Comparison of ENCODE assay signal across 12 mouse cellular contexts in the genomic region with DNA sequence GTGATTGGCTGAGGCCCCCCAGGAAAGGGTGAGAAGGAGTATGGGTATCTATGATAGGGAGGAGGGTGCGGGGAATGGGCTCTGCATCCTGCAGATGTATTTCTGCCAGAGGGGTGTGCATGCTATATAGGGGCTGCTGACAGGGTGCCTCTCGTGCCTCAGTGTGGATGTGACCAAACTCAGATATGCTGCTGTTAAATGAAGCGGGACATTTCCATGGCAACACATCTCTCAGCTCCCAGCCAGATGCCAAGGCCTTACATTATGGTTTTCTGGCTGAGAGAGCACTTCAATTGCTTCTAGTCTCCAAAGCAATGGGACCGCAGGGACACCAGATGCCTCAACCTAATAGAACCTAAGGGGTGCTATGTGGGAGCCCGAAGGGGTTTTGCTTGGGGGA. TPM values are rescaled to one million over a fixed set of nuclear protein-coding genes. Genes with fewer than 3 reads are reported as not detected.
A peak's percentile ranks its signal among the peaks of the same experiment; 100 is the strongest.
DNase-seq lines count a peak whose midpoint lies in the region; ATAC-seq lines count a peak whose summit lies in the region.
"Had no signal": no experiment of that assay in that cellular context is flagged by ENCODE, and none has a peak within 500 bp of the region (broad histone marks: within the 10 kb centered on the region; RNA-seq: fewer than 3 reads in every experiment).

No protein-coding gene starts in this region.

- H3K4me2 ChIP-seq in forebrain, embryonic 11.5 days (ENCODE audit: low read depth, low read length, severe bottlenecking) = no peak overlapping the region
- H3K4me2 ChIP-seq in kidney, embryonic 16.5 days (replicated peaks; ENCODE audit: low read depth, low read length) = no peak overlapping the region
- H3K4me2 ChIP-seq: heart, embryonic 13.5 days; liver, embryonic 15.5 days had no signal

- WGBS in forebrain, embryonic 11.5 days = 48% methylated on average over 5 of the region's 5 CpGs
- WGBS in kidney, embryonic 16.5 days = 69% methylated on average over 5 of the region's 5 CpGs

- intact Hi-C loops in left cerebral cortex, postnatal 4 days (cut with DNase I) = no loop called here
- intact Hi-C loops in left cerebral cortex, postnatal 36 days (cut with DNase I) = no loop called here

- no peaks in the 10 kb centered on the region for H3K27me3 ChIP-seq in forebrain, embryonic 11.5 days (ENCODE audit: control insufficient read depth, insufficient read depth, low read length)
- no peaks in the 10 kb centered on the region for H3K27me3 ChIP-seq in kidney, embryonic 16.5 days (ENCODE audit: insufficient read depth, low read length)
- H3K27me3 ChIP-seq: heart, embryonic 13.5 days; liver, embryonic 15.5 days had no signal

- peak overlapping the region; percentile 68; the same call in 1 of the 2 replicates for H3K27ac ChIP-seq in forebrain, embryonic 11.5 days (ENCODE audit: low read depth, low read length)
- H3K27ac ChIP-seq in kidney, embryonic 16.5 days (ENCODE audit: low read length) = no peak overlapping the region
- H3K27ac ChIP-seq: heart, embryonic 13.5 days; liver, embryonic 15.5 days had no signal

- no peaks in the 10 kb centered on the region for H3K9me3 ChIP-seq in forebrain, embryonic 11.5 days (ENCODE audit: control insufficient read depth, low read length)
- H3K9me3 ChIP-seq in kidney, embryonic 16.5 days (ENCODE audit: low read length) = no peaks in the 10 kb centered on the region
- H3K9me3 ChIP-seq: heart, embryonic 13.5 days; liver, embryonic 15.5 days had no signal

- H3K4me1 ChIP-seq in forebrain, embryonic 11.5 days (replicated peaks; ENCODE audit: control insufficient read depth, insufficient read depth, low read length) = no peaks in the 10 kb centered on the region; the same call in 1 of the 2 replicates
- 0 out of 2 replicates have a peak, but pooled peaks cover 5% of the 10 kb centered on the region for H3K4me1 ChIP-seq in kidney, embryonic 16.5 days (ENCODE audit: insufficient read depth, low read length)

- ATAC-seq in forebrain, embryonic 11.5 days (replicated peaks; ENCODE audit: low FRiP score) = peak; percentile 79
- ATAC-seq in kidney, embryonic 16.5 days (ENCODE audit: low FRiP score, low TSS enrichment) = no peak

- H3K36me3 ChIP-seq in forebrain, embryonic 11.5 days (ENCODE audit: control insufficient read depth, insufficient read depth, low read length) = no peaks in the 10 kb centered on the region; the same call in 1 of the 2 replicates
- peaks cover 9% of the 10 kb centered on the region; the same call in 1 of the 2 replicates for H3K36me3 ChIP-seq in kidney, embryonic 16.5 days (ENCODE audit: insufficient read depth, low read length)

- peak; percentile 60 for DNase-seq in left cerebral cortex, postnatal 4 days
- DNase-seq in left cerebral cortex, postnatal 36 days (ENCODE audit: low spot score in 2 of 2) = no peak
- peak; percentile 56 for DNase-seq in forebrain, embryonic 11.5 days (ENCODE audit: low spot score)
- DNase-seq in mesoderm, embryonic 11.5 days (ENCODE audit: low read depth, low spot score) = peak; percentile 61
- DNase-seq in retina, embryonic 14.5 days (ENCODE audit: low spot score) = peak; percentile 89
- DNase-seq in urinary bladder, postnatal 14 days (ENCODE audit: low spot score) = no peak
- DNase-seq in layer of hippocampus, postnatal 36 days = no peak
- DNase-seq: cerebellum, adult 9-10 months; thymus, postnatal 36 days had no signal

- H3K4me3 ChIP-seq in forebrain, embryonic 11.5 days (ENCODE audit: low read depth, low read length) = no peak overlapping the region
- no peak overlapping the region for H3K4me3 ChIP-seq in kidney, embryonic 16.5 days (ENCODE audit: low read length)
- H3K4me3 ChIP-seq: heart, embryonic 13.5 days; liver, embryonic 15.5 days had no signal

- H3K9ac ChIP-seq in forebrain, embryonic 11.5 days (ENCODE audit: low read length) = no peak overlapping the region
- H3K9ac ChIP-seq in kidney, embryonic 16.5 days (replicated peaks; ENCODE audit: low read length) = no peak overlapping the region
- H3K9ac ChIP-seq: heart, embryonic 13.5 days; liver, embryonic 15.5 days had no signal

RNA-seq across cellular contexts. Expression of a gene that starts 24.8 kb away (rescaled TPM):
- 100 to 1,000 TPM in 1 of 2 experiments, 10 to 100 TPM in 1; 96.3 to 101 TPM for total RNA-seq in left cerebral cortex, postnatal 4 days (2021)
- total RNA-seq in left cerebral cortex, postnatal 36 days (2021) = 10 to 100 TPM; 92.2 to 97.3 TPM
- 271 and 294 TPM in 2 replicates for polyA plus RNA-seq in forebrain, embryonic 11.5 days (2014; fragmentation: Nextera tagmentation; extraction: Ambion mirVana)
- polyA plus RNA-seq in kidney, embryonic 16.5 days (2015; fragmentation: Nextera tagmentation; extraction: Ambion mirVana) = 252 and 265 TPM in 2 replicates
- total RNA-seq in layer of hippocampus, postnatal 36 days (2021) = 10 to 100 TPM; 90.6 to 99.4 TPM

RNA-seq across cellular contexts. Expression of a gene that starts 24.9 kb away (rescaled TPM):
- 10 to 100 TPM; 25.8 to 28.4 TPM for total RNA-seq in left cerebral cortex, postnatal 4 days (2021)
- total RNA-seq in left cerebral cortex, postnatal 36 days (2021) = 10 to 100 TPM; 14.6 to 19.0 TPM
- 54.8 and 56.8 TPM in 2 replicates for polyA plus RNA-seq in forebrain, embryonic 11.5 days (2014; fragmentation: Nextera tagmentation; extraction: Ambion mirVana)
- 59.8 and 63.9 TPM in 2 replicates for polyA plus RNA-seq in kidney, embryonic 16.5 days (2015; fragmentation: Nextera tagmentation; extraction: Ambion mirVana)
- 10 to 100 TPM; 20.8 to 21.7 TPM for total RNA-seq in layer of hippocampus, postnatal 36 days (2021)

RNA-seq across cellular contexts. Expression of a gene that starts 30.8 kb away (rescaled TPM):
- 10 to 100 TPM; 73.4 to 81.9 TPM for total RNA-seq in left cerebral cortex, postnatal 4 days (2021)
- total RNA-seq in left cerebral cortex, postnatal 36 days (2021) = 10 to 100 TPM; 33.7 to 34.1 TPM
- 53.6 and 58.7 TPM in 2 replicates for polyA plus RNA-seq in forebrain, embryonic 11.5 days (2014; fragmentation: Nextera tagmentation; extraction: Ambion mirVana)
- 84.9 and 86.9 TPM in 2 replicates for polyA plus RNA-seq in kidney, embryonic 16.5 days (2015; fragmentation: Nextera tagmentation; extraction: Ambion mirVana)
- total RNA-seq in layer of hippocampus, postnatal 36 days (2021) = 10 to 100 TPM; 29.2 to 32.8 TPM

RNA-seq across cellular contexts. Expression of a gene that starts 53.2 kb away (rescaled TPM):
- total RNA-seq in left cerebral cortex, postnatal 4 days (2021) = 10 to 100 TPM; 53.1 to 53.3 TPM
- 10 to 100 TPM; 64.7 to 73.8 TPM for total RNA-seq in left cerebral cortex, postnatal 36 days (2021)
- polyA plus RNA-seq in forebrain, embryonic 11.5 days (2014; fragmentation: Nextera tagmentation; extraction: Ambion mirVana) = 158 and 165 TPM in 2 replicates
- 136 and 142 TPM in 2 replicates for polyA plus RNA-seq in kidney, embryonic 16.5 days (2015; fragmentation: Nextera tagmentation; extraction: Ambion mirVana)
- total RNA-seq in layer of hippocampus, postnatal 36 days (2021) = 10 to 100 TPM; 67.3 to 68.6 TPM

Comparison
In these comparisons a context has a peak if more than half of its experiments do, and no peak if none do; other contexts are left out.
1. DNase-seq: peak in left cerebral cortex, postnatal 4 days (single experiment), forebrain, embryonic 11.5 days (single experiment), mesoderm, embryonic 11.5 days (single experiment) and retina, embryonic 14.5 days (single experiment); none in left cerebral cortex, postnatal 36 days (0 of 2), urinary bladder, postnatal 14 days (single experiment) and layer of hippocampus, postnatal 36 days (0 of 2).